Comparison of ENCODE assay signal across 7 mouse cellular contexts in the genomic region with DNA sequence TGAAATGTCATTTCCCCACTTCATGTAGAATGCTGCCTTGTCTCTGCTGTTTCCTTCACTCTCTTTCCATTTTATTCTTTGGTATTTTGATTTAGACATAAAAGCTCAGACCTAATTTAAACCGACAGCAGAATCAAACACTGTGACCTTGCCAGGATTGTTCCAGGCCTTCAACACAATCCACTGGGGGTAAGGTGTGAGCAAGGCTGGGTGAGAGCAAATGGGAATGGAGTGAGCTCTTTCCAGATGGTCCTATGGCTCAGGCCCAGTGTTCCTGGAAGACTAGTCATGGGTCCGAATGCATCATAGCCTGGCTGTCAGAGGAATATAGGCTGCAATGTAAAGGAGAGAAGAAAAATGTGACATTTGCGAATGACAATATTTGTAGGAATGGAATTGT.
"Had no signal": no experiment of that assay in that cellular context is flagged by ENCODE, and none has a peak within 500 bp of the region (broad histone marks: within the 10 kb centered on the region; RNA-seq: fewer than 3 reads in every experiment).

No protein-coding gene starts in this region.

- ATAC-seq: liver, postnatal 0 days had no signal

- DNase-seq: kidney, postnatal 14 days; liver; liver, embryonic 13.5 days; liver, postnatal 0 days; lung, postnatal 14 days; thymus, adult 18-20 months; thymus, postnatal 14 days had no signal
